Comparison of ENCODE assay signal across 15 mouse cellular contexts in the genomic region with DNA sequence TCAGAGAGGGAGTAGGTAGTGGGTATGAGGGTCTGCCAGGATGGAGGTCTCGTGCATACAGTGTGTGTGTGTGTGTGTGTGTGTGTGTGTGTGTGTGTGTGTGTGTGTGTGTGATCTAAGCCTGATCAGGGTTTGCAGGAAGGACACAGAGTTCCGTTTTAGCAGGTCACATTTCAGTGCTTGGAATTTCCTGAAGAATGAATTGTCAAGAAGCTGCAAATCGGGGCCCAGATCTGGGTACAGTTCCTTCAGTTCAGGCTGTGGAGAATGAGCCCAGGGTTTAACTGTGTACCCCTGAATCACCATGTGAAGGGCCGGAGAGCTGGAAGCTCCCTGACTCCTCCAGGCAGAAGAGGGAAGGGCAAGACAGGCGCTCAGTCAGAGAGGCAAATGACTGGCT. TPM values are rescaled to one million over a fixed set of nuclear protein-coding genes. Genes with fewer than 3 reads are reported as not detected.
DNase-seq lines count a peak whose midpoint lies in the region; ATAC-seq and TF ChIP-seq lines count a peak whose summit lies in the region.
"Had no signal": no experiment of that assay in that cellular context is flagged by ENCODE, and none has a peak within 500 bp of the region (broad histone marks: within the 10 kb centered on the region; RNA-seq: fewer than 3 reads in every experiment).

No protein-coding gene starts in this region.

- no peak for TF ChIP-seq EP300 in liver, postnatal 0 days (IDR thresholded peaks at IDR 0.05; ENCODE audit: low read depth)

- no peak for TF ChIP-seq CTCF in liver, postnatal 0 days (IDR thresholded peaks at IDR 0.05; ENCODE audit: low read depth)

- peak overlapping the region; percentile 59; the same call in 1 of the 2 replicates for H3K27ac ChIP-seq in heart, embryonic 16.5 days (ENCODE audit: low read length)
- H3K27ac ChIP-seq in heart, embryonic 12.5 days (ENCODE audit: poor library complexity, severe bottlenecking), result no peak overlapping the region
- H3K27ac ChIP-seq in liver, embryonic 11.5 days (ENCODE audit: low read depth, low read length), result no peak overlapping the region
- H3K27ac ChIP-seq in liver, postnatal 0 days (ENCODE audit: low read depth), result no peak overlapping the region
- peak overlapping the region; percentile 47; the same call in 1 of the 2 replicates for H3K27ac ChIP-seq in embryonic facial prominence, embryonic 12.5 days
- H3K27ac ChIP-seq in limb, embryonic 12.5 days, result 0 out of 2 replicates have a peak overlapping the region, but pooled peaks have one; percentile 26
- H3K27ac ChIP-seq: embryonic facial prominence, embryonic 15.5 days; forebrain, embryonic 15.5 days; hindbrain, embryonic 12.5 days had no signal

- H3K36me3 ChIP-seq in heart, embryonic 16.5 days (ENCODE audit: control insufficient read depth, insufficient read depth), result no peaks in the 10 kb centered on the region
- H3K36me3 ChIP-seq in heart, embryonic 12.5 days, result no peaks in the 10 kb centered on the region
- H3K36me3 ChIP-seq in liver, embryonic 11.5 days (ENCODE audit: control insufficient read depth, insufficient read depth, low read length), result no peaks in the 10 kb centered on the region
- H3K36me3 ChIP-seq in liver, postnatal 0 days (replicated peaks; ENCODE audit: insufficient read depth, low read length), result no peaks in the 10 kb centered on the region
- no peaks in the 10 kb centered on the region for H3K36me3 ChIP-seq in embryonic facial prominence, embryonic 12.5 days
- no peaks in the 10 kb centered on the region for H3K36me3 ChIP-seq in limb, embryonic 12.5 days
- H3K36me3 ChIP-seq: embryonic facial prominence, embryonic 15.5 days; forebrain, embryonic 15.5 days; hindbrain, embryonic 12.5 days had no signal

- H3K4me1 ChIP-seq in heart, embryonic 16.5 days (ENCODE audit: control insufficient read depth, insufficient read depth, low read length), result peaks cover 6% of the 10 kb centered on the region; the same call in 1 of the 2 replicates
- H3K4me1 ChIP-seq in heart, embryonic 12.5 days (replicated peaks), result peaks cover 22% of the 10 kb centered on the region; the same call in 1 of the 2 replicates
- H3K4me1 ChIP-seq in liver, embryonic 11.5 days (replicated peaks; ENCODE audit: control insufficient read depth, insufficient read depth, low read length), result no peaks in the 10 kb centered on the region
- peaks cover 7% of the 10 kb centered on the region; the same call in 1 of the 2 replicates for H3K4me1 ChIP-seq in liver, postnatal 0 days (ENCODE audit: insufficient read depth)
- peaks cover 19% of the 10 kb centered on the region for H3K4me1 ChIP-seq in embryonic facial prominence, embryonic 12.5 days
- peaks cover 49% of the 10 kb centered on the region for H3K4me1 ChIP-seq in limb, embryonic 12.5 days (replicated peaks)

- no peak overlapping the region for H3K4me2 ChIP-seq in heart, embryonic 16.5 days (ENCODE audit: low read depth, low read length)
- H3K4me2 ChIP-seq in heart, embryonic 12.5 days, result no peak overlapping the region
- no peak overlapping the region for H3K4me2 ChIP-seq in liver, embryonic 11.5 days
- H3K4me2 ChIP-seq in liver, postnatal 0 days (ENCODE audit: low read depth, low read length), result no peak overlapping the region
- H3K4me2 ChIP-seq in embryonic facial prominence, embryonic 12.5 days (replicated peaks), result no peak overlapping the region
- H3K4me2 ChIP-seq in limb, embryonic 12.5 days, result no peak overlapping the region
- H3K4me2 ChIP-seq: embryonic facial prominence, embryonic 15.5 days; forebrain, embryonic 15.5 days; hindbrain, embryonic 12.5 days had no signal

- no peaks in the 10 kb centered on the region for H3K9me3 ChIP-seq in heart, embryonic 16.5 days (replicated peaks; ENCODE audit: control insufficient read depth, low read length)
- no peaks in the 10 kb centered on the region for H3K9me3 ChIP-seq in heart, embryonic 12.5 days (replicated peaks)
- H3K9me3 ChIP-seq in liver, embryonic 11.5 days (ENCODE audit: control insufficient read depth, low read length), result no peaks in the 10 kb centered on the region
- H3K9me3 ChIP-seq in liver, postnatal 0 days (ENCODE audit: low read length), result no peaks in the 10 kb centered on the region
- no peaks in the 10 kb centered on the region for H3K9me3 ChIP-seq in embryonic facial prominence, embryonic 12.5 days
- H3K9me3 ChIP-seq in limb, embryonic 12.5 days, result no peaks in the 10 kb centered on the region
- H3K9me3 ChIP-seq: embryonic facial prominence, embryonic 15.5 days; forebrain, embryonic 15.5 days; hindbrain, embryonic 12.5 days had no signal

- H3K27me3 ChIP-seq in heart, embryonic 16.5 days (ENCODE audit: control insufficient read depth, insufficient read depth, low read length), result peaks cover 2% of the 10 kb centered on the region; the same call in 1 of the 2 replicates
- no peaks in the 10 kb centered on the region for H3K27me3 ChIP-seq in heart, embryonic 12.5 days (replicated peaks)
- H3K27me3 ChIP-seq in liver, embryonic 11.5 days (replicated peaks; ENCODE audit: control insufficient read depth, insufficient read depth, low read length), result 0 out of 2 replicates have a peak, but pooled peaks cover 4% of the 10 kb centered on the region
- H3K27me3 ChIP-seq in liver, postnatal 0 days (ENCODE audit: insufficient read depth, low read length), result no peaks in the 10 kb centered on the region
- no peaks in the 10 kb centered on the region for H3K27me3 ChIP-seq in embryonic facial prominence, embryonic 12.5 days
- peaks cover 4% of the 10 kb centered on the region; the same call in 1 of the 2 replicates for H3K27me3 ChIP-seq in limb, embryonic 12.5 days
- H3K27me3 ChIP-seq: embryonic facial prominence, embryonic 15.5 days; forebrain, embryonic 15.5 days had no signal

- no peak for ATAC-seq in heart, embryonic 16.5 days (replicated peaks; ENCODE audit: extremely low read depth, insufficient read depth, low FRiP score)
- no peak for ATAC-seq in heart, embryonic 12.5 days (ENCODE audit: insufficient number of reproducible peaks, low FRiP score)
- no peak for ATAC-seq in liver, embryonic 11.5 days (replicated peaks; ENCODE audit: low FRiP score)
- ATAC-seq in liver, postnatal 0 days, result no peak
- 0 out of 2 replicates have a peak, but pooled peaks have one; percentile 8 for ATAC-seq in embryonic facial prominence, embryonic 12.5 days (ENCODE audit: insufficient number of reproducible peaks, insufficient read depth, low FRiP score, low TSS enrichment)
- ATAC-seq in limb, embryonic 12.5 days (ENCODE audit: insufficient number of reproducible peaks, insufficient read depth, low FRiP score, low TSS enrichment, low read depth), result no peak
- ATAC-seq: forebrain, embryonic 15.5 days had no signal

- DNase-seq in liver, embryonic 11.5 days (ENCODE audit: low spot score), result peak; percentile 26
- DNase-seq in liver, postnatal 0 days, result no peak
- no peak for DNase-seq in frontal cortex, postnatal 36 days (ENCODE audit: low spot score in 2 of 2)
- DNase-seq: cerebellum, postnatal 36 days; gastrocnemius, postnatal 14 days; lung, postnatal 4 days; midbrain, embryonic 14.5 days; thymus, adult 2 months had no signal

- 52% methylated on average over 5 of the region's 5 CpGs for WGBS in heart, embryonic 16.5 days
- 52% methylated on average over 5 of the region's 5 CpGs for WGBS in heart, embryonic 12.5 days
- 59% methylated on average over 5 of the region's 5 CpGs for WGBS in liver, embryonic 11.5 days
- WGBS in liver, postnatal 0 days (ENCODE audit: insufficient replicate concordance), result 55% methylated on average over 5 of the region's 5 CpGs
- WGBS in embryonic facial prominence, embryonic 12.5 days, result 32% methylated on average over 5 of the region's 5 CpGs
- 52% methylated on average over 5 of the region's 5 CpGs for WGBS in limb, embryonic 12.5 days

- no peak overlapping the region for H3K4me3 ChIP-seq in heart, embryonic 16.5 days (ENCODE audit: low read length)
- no peak overlapping the region for H3K4me3 ChIP-seq in heart, embryonic 12.5 days
- H3K4me3 ChIP-seq in liver, embryonic 11.5 days (ENCODE audit: low read depth, low read length), result no peak overlapping the region
- no peak overlapping the region for H3K4me3 ChIP-seq in liver, postnatal 0 days (ENCODE audit: low read depth, low read length)
- H3K4me3 ChIP-seq in embryonic facial prominence, embryonic 12.5 days, result no peak overlapping the region
- no peak overlapping the region for H3K4me3 ChIP-seq in limb, embryonic 12.5 days (replicated peaks)
- H3K4me3 ChIP-seq: embryonic facial prominence, embryonic 15.5 days; forebrain, embryonic 15.5 days; hindbrain, embryonic 12.5 days had no signal

- H3K9ac ChIP-seq in heart, embryonic 16.5 days (ENCODE audit: low read length), result no peak overlapping the region
- no peak overlapping the region for H3K9ac ChIP-seq in heart, embryonic 12.5 days
- no peak overlapping the region for H3K9ac ChIP-seq in liver, embryonic 11.5 days (ENCODE audit: low read depth, low read length)
- no peak overlapping the region for H3K9ac ChIP-seq in liver, postnatal 0 days (replicated peaks)
- no peak overlapping the region; the same call in 1 of the 2 replicates for H3K9ac ChIP-seq in embryonic facial prominence, embryonic 12.5 days
- H3K9ac ChIP-seq in limb, embryonic 12.5 days (replicated peaks), result 0 out of 2 replicates have a peak overlapping the region, but pooled peaks have one; percentile 0
- H3K9ac ChIP-seq: embryonic facial prominence, embryonic 15.5 days; forebrain, embryonic 15.5 days; hindbrain, embryonic 12.5 days had no signal

RNA-seq across cellular contexts. Expression of a gene that starts 6.3 kb away (rescaled TPM):
- 34.4 and 45.5 TPM in 2 replicates for polyA plus RNA-seq in heart, embryonic 16.5 days (2015; fragmentation: Nextera tagmentation; extraction: Ambion mirVana)
- polyA plus RNA-seq in heart, embryonic 12.5 days (2016; fragmentation: Nextera tagmentation; extraction: Ambion mirVana), result 27.0 and 31.0 TPM in 2 replicates
- polyA plus RNA-seq in liver, embryonic 11.5 days (2014; fragmentation: Nextera tagmentation; extraction: Ambion mirVana), result 11.4 and 11.8 TPM in 2 replicates
- polyA plus RNA-seq in liver, postnatal 0 days (2015; fragmentation: Nextera tagmentation; extraction: Ambion mirVana), result 22.1 and 27.8 TPM in 2 replicates
- 32.6 and 36.1 TPM in 2 replicates for polyA plus RNA-seq in embryonic facial prominence, embryonic 12.5 days (2016; fragmentation: Nextera tagmentation; extraction: Ambion mirVana)
- 36.9 and 40.4 TPM in 2 replicates for polyA plus RNA-seq in limb, embryonic 12.5 days (2016; fragmentation: Nextera tagmentation; extraction: Ambion mirVana)

RNA-seq across cellular contexts. Expression of a gene that starts 16.9 kb away (rescaled TPM):
- 44.8 and 51.1 TPM in 2 replicates for polyA plus RNA-seq in heart, embryonic 16.5 days (2015; fragmentation: Nextera tagmentation; extraction: Ambion mirVana)
- polyA plus RNA-seq in heart, embryonic 12.5 days (2016; fragmentation: Nextera tagmentation; extraction: Ambion mirVana), result 40.9 and 42.9 TPM in 2 replicates
- 25.3 and 31.5 TPM in 2 replicates for polyA plus RNA-seq in liver, embryonic 11.5 days (2014; fragmentation: Nextera tagmentation; extraction: Ambion mirVana)
- 18.3 and 19.6 TPM in 2 replicates for polyA plus RNA-seq in liver, postnatal 0 days (2015; fragmentation: Nextera tagmentation; extraction: Ambion mirVana)
- polyA plus RNA-seq in embryonic facial prominence, embryonic 12.5 days (2016; fragmentation: Nextera tagmentation; extraction: Ambion mirVana), result 56.6 and 62.0 TPM in 2 replicates
- 58.5 and 66.3 TPM in 2 replicates for polyA plus RNA-seq in limb, embryonic 12.5 days (2016; fragmentation: Nextera tagmentation; extraction: Ambion mirVana)

RNA-seq across cellular contexts. Expression of a gene that starts 28.1 kb away (rescaled TPM):
- polyA plus RNA-seq in heart, embryonic 16.5 days (2015; fragmentation: Nextera tagmentation; extraction: Ambion mirVana), result 65.3 and 79.6 TPM in 2 replicates
- polyA plus RNA-seq in heart, embryonic 12.5 days (2016; fragmentation: Nextera tagmentation; extraction: Ambion mirVana), result 65.1 and 79.2 TPM in 2 replicates
- polyA plus RNA-seq in liver, embryonic 11.5 days (2014; fragmentation: Nextera tagmentation; extraction: Ambion mirVana), result 106 and 118 TPM in 2 replicates
- polyA plus RNA-seq in liver, postnatal 0 days (2015; fragmentation: Nextera tagmentation; extraction: Ambion mirVana), result 63.2 and 73.2 TPM in 2 replicates
- polyA plus RNA-seq in embryonic facial prominence, embryonic 12.5 days (2016; fragmentation: Nextera tagmentation; extraction: Ambion mirVana), result 101 and 103 TPM in 2 replicates
- polyA plus RNA-seq in limb, embryonic 12.5 days (2016; fragmentation: Nextera tagmentation; extraction: Ambion mirVana), result 93.9 and 102 TPM in 2 replicates

RNA-seq across cellular contexts. Expression of a gene that starts 35.5 kb away (rescaled TPM):
- polyA plus RNA-seq in heart, embryonic 16.5 days (2015; fragmentation: Nextera tagmentation; extraction: Ambion mirVana), result 0.89 and 1.1 TPM in 2 replicates
- 1.3 TPM in 2 replicates for polyA plus RNA-seq in heart, embryonic 12.5 days (2016; fragmentation: Nextera tagmentation; extraction: Ambion mirVana)
- 2.1 and 3.9 TPM in 2 replicates for polyA plus RNA-seq in liver, embryonic 11.5 days (2014; fragmentation: Nextera tagmentation; extraction: Ambion mirVana)
- not detected in 2 replicates for polyA plus RNA-seq in liver, postnatal 0 days (2015; fragmentation: Nextera tagmentation; extraction: Ambion mirVana)
- polyA plus RNA-seq in embryonic facial prominence, embryonic 12.5 days (2016; fragmentation: Nextera tagmentation; extraction: Ambion mirVana), result 12.8 and 15.8 TPM in 2 replicates
- polyA plus RNA-seq in limb, embryonic 12.5 days (2016; fragmentation: Nextera tagmentation; extraction: Ambion mirVana), result 17.6 and 21.3 TPM in 2 replicates

RNA-seq across cellular contexts. Expression of a gene that starts 41.2 kb away (rescaled TPM):
- polyA plus RNA-seq in heart, embryonic 16.5 days (2015; fragmentation: Nextera tagmentation; extraction: Ambion mirVana), result 1.1 and 1.3 TPM in 2 replicates
- polyA plus RNA-seq in heart, embryonic 12.5 days (2016; fragmentation: Nextera tagmentation; extraction: Ambion mirVana), result 0.89 and 1.1 TPM in 2 replicates
- 0.97 and 1.7 TPM in 2 replicates for polyA plus RNA-seq in liver, embryonic 11.5 days (2014; fragmentation: Nextera tagmentation; extraction: Ambion mirVana)
- polyA plus RNA-seq in liver, postnatal 0 days (2015; fragmentation: Nextera tagmentation; extraction: Ambion mirVana), result 0.06 and 0.21 TPM in 2 replicates
- polyA plus RNA-seq in embryonic facial prominence, embryonic 12.5 days (2016; fragmentation: Nextera tagmentation; extraction: Ambion mirVana), result 6.2 and 7.7 TPM in 2 replicates
- polyA plus RNA-seq in limb, embryonic 12.5 days (2016; fragmentation: Nextera tagmentation; extraction: Ambion mirVana), result 6.1 and 6.3 TPM in 2 replicates

Comparison
In these comparisons a context has a peak if more than half of its experiments do, and no peak if none do; other contexts are left out.
1. H3K27ac ChIP-seq: peak in heart, embryonic 16.5 days (single experiment), embryonic facial prominence, embryonic 12.5 days (single experiment) and limb, embryonic 12.5 days (single experiment); none in heart, embryonic 12.5 days (single experiment), liver, embryonic 11.5 days (single experiment) and liver, postnatal 0 days (single experiment).